Mouse (Mus musculus) heart, embryonic 14.5 days (tissue): ENCODE data around the gene Fam89b. TPM values are rescaled to one million over a fixed set of nuclear protein-coding genes. Genes with fewer than 3 reads are reported as not detected.

Source experiments
- ATAC-seq: fragments of 200-750 bp; cut with Nextera tagmentation; 2 replicates; pipeline ENCODE4 v1.8.0; 2017; ENCODE audit warnings: low read depth, moderate TSS enrichment; ENCODE audit not compliant: insufficient number of reproducible peaks, insufficient read depth, low FRiP score
- H3K27ac ChIP-seq, 2 experiments: fragments of 200-500 bp in 1 of 2; fragments of 300-500 bp in 1 of 2; sonication (generic) in 1 of 2; replicated peaks in 1 of 2; 2 replicates each; pipeline ENCODE4 v1.5.1; 2012 to 2014; ENCODE audit warnings: low read depth in 2 of 2, low read length in 2 of 2, control low read depth in 1 of 2, mild to moderate bottlenecking in 1 of 2, mixed read lengths in 1 of 2; ENCODE audit not compliant: control insufficient read depth in 1 of 2, insufficient read depth in 1 of 2
- H3K27me3 ChIP-seq: fragments of 300-500 bp; sonication (generic); 2 replicates; pipeline ENCODE4 v1.6.1; 2014; ENCODE audit warnings: mild to moderate bottlenecking, low read length, control low read depth; ENCODE audit not compliant: control insufficient read depth, insufficient read depth
- H3K36me3 ChIP-seq: fragments of 300-500 bp; sonication (generic); 2 replicates; pipeline ENCODE4 v1.6.1; 2014; ENCODE audit warnings: mild to moderate bottlenecking, control low read depth, low read length, mixed read lengths; ENCODE audit not compliant: control insufficient read depth, insufficient read depth
- H3K4me1 ChIP-seq, 2 experiments: fragments of 200-500 bp in 1 of 2; fragments of 300-500 bp in 1 of 2; sonication (generic) in 1 of 2; 2 replicates each; pipeline ENCODE4 v1.6.1; 2012 to 2014; ENCODE audit warnings: low read length in 2 of 2, control low read depth in 1 of 2, mixed read lengths in 1 of 2; ENCODE audit not compliant: control insufficient read depth in 2 of 2, insufficient read depth in 2 of 2
- H3K4me2 ChIP-seq: fragments of 300-500 bp; sonication (generic); 2 replicates; pipeline ENCODE4 v1.6.1; 2014; ENCODE audit warnings: mild to moderate bottlenecking, low read length
- H3K4me3 ChIP-seq, 2 experiments: fragments of 200-500 bp in 1 of 2; fragments of 300-500 bp in 1 of 2; sonication (generic) in 1 of 2; 2 replicates each; pipeline ENCODE4 v1.5.1; 2012 to 2014; ENCODE audit warnings: low read length in 2 of 2, mild to moderate bottlenecking in 2 of 2, control low read depth in 1 of 2, low read depth in 1 of 2, moderate library complexity in 1 of 2; ENCODE audit not compliant: control insufficient read depth in 1 of 2, insufficient read depth in 1 of 2
- H3K9ac ChIP-seq: fragments of 300-500 bp; sonication (generic); 2 replicates; pipeline ENCODE4 v1.6.1; 2014; ENCODE audit warnings: mild to moderate bottlenecking, low read length
- H3K9me3 ChIP-seq: fragments of 300-500 bp; sonication (generic); 2 replicates; pipeline ENCODE4 v1.6.1; 2016; ENCODE audit warnings: low read length, control low read depth; ENCODE audit not compliant: control insufficient read depth
- WGBS: fragments of 180-500 bp; shearing (Covaris S2); extraction: QIAGEN DNeasy Blood & Tissue Kit; methylation state at CpG from one replicate; pipeline ENCODE4 v1.1.7; 2014; 5-methylcytosine and 5-hydroxymethylcytosine counted together
- polyA plus RNA-seq: library from polyadenylated mRNA; unstranded; fragments of >200 nt; fragmentation: Nextera tagmentation; extraction: Ambion mirVana; gene quantifications from 2 replicates; pipeline ENCODE4 v1.2.1, GENCODE M21; 2014

Fam89b gene
- polyA plus RNA-seq, 1 experiment from 2014 or later, result 89.5 TPM

GRCm38 (mm10) chr19:5715793-5716688, 13.4 kb downstream of the Fam89b start:
- ATAC-seq, result no peak; the same call in 1 of the 2 replicates
- Histone ChIP-seq H3K4me3 (no peak overlapping the region), H3K9me3 (no peaks in the 10 kb centered on the region), H3K4me1 (peaks cover 5 to 35% of the 10 kb centered on the region in 2 experiments), H3K27me3 (no peaks in the 10 kb centered on the region), H3K27ac (no peak overlapping the region), H3K4me2 (no peak overlapping the region), H3K9ac (no peak overlapping the region), H3K36me3 (peaks cover 95% of the 10 kb centered on the region)
- 47% methylated on average over 43 of the region's 43 CpGs for WGBS

GRCm38 (mm10) chr19:5713730-5714129, 15.7 kb downstream of the Fam89b start:
- 14% methylated on average over 2 of the region's 2 CpGs for WGBS
- Histone ChIP-seq H3K27me3 (no peaks in the 10 kb centered on the region), H3K27ac (peak overlapping the region in 1 of 2 experiments; percentile 49; a peak in 1 of 4 replicates), H3K36me3 (peaks cover 95% of the 10 kb centered on the region), H3K4me2 (peak overlapping the region; percentile 6), H3K4me3 (no peak overlapping the region), H3K9ac (peak overlapping the region; percentile 18; the same call in 1 of the 2 replicates), H3K9me3 (no peaks in the 10 kb centered on the region), H3K4me1 (peaks cover 5 to 35% of the 10 kb centered on the region in 2 experiments)
- ATAC-seq, result no peak

- Histone ChIP-seq H3K36me3 (peaks cover 95% of the 10 kb centered on the region), H3K4me1 (peaks cover 5 to 35% of the 10 kb centered on the region in 2 experiments), H3K9me3 (no peaks in the 10 kb centered on the region), H3K4me3 (no peak overlapping the region), H3K27me3 (no peaks in the 10 kb centered on the region), H3K9ac (peak overlapping the region; percentile 31; the same call in 1 of the 2 replicates), H3K4me2 (peak overlapping the region; percentile 6), H3K27ac (peak overlapping the region in 1 of 2 experiments; percentile 49; a peak in 2 of 4 replicates)
- WGBS, result 62% methylated on average over 5 of the region's 5 CpGs
- no peak for ATAC-seq
Observed at GRCm38 (mm10) chr19:5713255-5713654, 16.2 kb downstream of the Fam89b start.

- no peak overlapping the region for H3K9ac ChIP-seq
- no peak for ATAC-seq
- H3K36me3 ChIP-seq, result peaks cover 95% of the 10 kb centered on the region
- no peaks in the 10 kb centered on the region for H3K27me3 ChIP-seq
- H3K4me2 ChIP-seq, result no peak overlapping the region
- WGBS, result 89% methylated on average over 14 of the region's 14 CpGs
- no peak overlapping the region for H3K27ac ChIP-seq
- H3K4me1 ChIP-seq, result peaks cover 5 to 30% of the 10 kb centered on the region in 2 experiments
- no peaks in the 10 kb centered on the region for H3K9me3 ChIP-seq
- no peak overlapping the region for H3K4me3 ChIP-seq
Observed at GRCm38 (mm10) chr19:5711907-5712460, 17.5 kb downstream of the Fam89b start.

DNA sequence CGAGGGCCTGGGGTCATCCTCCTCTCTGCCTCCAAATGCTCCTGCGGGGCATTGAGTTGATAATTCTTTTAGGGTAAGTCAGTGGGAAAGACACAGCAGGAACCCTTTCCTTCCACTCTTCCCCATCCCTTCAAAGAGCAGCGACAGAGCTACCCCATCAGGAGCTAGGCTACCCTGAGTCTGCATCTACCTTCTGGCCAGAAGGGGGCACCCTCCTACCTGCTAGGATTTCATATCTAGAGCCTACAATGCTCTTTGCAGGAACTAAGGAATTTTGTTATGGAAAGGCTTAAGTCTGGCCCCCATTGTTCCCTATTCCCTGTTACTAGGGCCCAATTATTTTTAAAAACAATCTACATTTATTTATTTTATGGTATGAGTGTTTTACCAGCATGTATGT, 18.2 kb downstream of the Fam89b start:
- Histone ChIP-seq H3K4me1 (peaks cover 5 to 22% of the 10 kb centered on the region in 2 experiments), H3K9me3 (no peaks in the 10 kb centered on the region), H3K4me3 (no peak overlapping the region), H3K27me3 (no peaks in the 10 kb centered on the region), H3K36me3 (peaks cover 95% of the 10 kb centered on the region), H3K4me2 (no peak overlapping the region), H3K9ac (no peak overlapping the region), H3K27ac (no peak overlapping the region)
- ATAC-seq, result no peak
- WGBS, result 26% methylated on average over 3 of the region's 3 CpGs

DNA sequence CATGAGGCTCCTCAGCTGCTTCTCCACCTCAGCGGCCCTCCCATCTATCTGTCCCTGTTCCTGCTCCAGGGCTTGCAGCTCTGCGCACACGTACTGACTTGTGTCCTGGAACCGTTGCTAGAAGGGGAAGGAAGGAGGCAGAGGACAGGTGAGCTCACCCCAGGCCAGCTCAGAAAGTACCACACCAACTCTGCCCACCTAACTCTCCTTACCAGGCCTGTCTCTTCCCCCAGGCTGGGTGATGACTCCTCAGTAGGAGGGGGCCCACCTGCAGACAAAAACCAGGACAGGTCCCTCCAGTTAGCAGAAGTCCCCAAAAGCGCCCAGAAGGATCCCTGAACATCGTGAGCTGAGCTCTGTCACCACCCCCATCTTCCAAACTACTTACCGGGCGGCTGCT, 18.9 kb downstream of the Fam89b start:
- Histone ChIP-seq H3K9me3 (no peaks in the 10 kb centered on the region), H3K36me3 (peaks cover 92% of the 10 kb centered on the region), H3K9ac (no peak overlapping the region), H3K4me3 (no peak overlapping the region), H3K27me3 (no peaks in the 10 kb centered on the region), H3K27ac (no peak overlapping the region), H3K4me1 (peaks cover 5 to 20% of the 10 kb centered on the region in 2 experiments), H3K4me2 (no peak overlapping the region)
- no peak for ATAC-seq
- WGBS, result 90% methylated on average over 8 of the region's 8 CpGs

- Histone ChIP-seq H3K4me2 (no peak overlapping the region), H3K9me3 (no peaks in the 10 kb centered on the region), H3K9ac (no peak overlapping the region), H3K36me3 (peaks cover 87% of the 10 kb centered on the region), H3K27me3 (no peaks in the 10 kb centered on the region), H3K27ac (no peak overlapping the region), H3K4me3 (no peak overlapping the region), H3K4me1 (peaks cover 7 to 20% of the 10 kb centered on the region in 2 experiments)
- ATAC-seq, result no peak
- WGBS, result 96% methylated on average over 6 of the region's 6 CpGs
Observed at GRCm38 (mm10) chr19:5710068-5710467, 19.4 kb downstream of the Fam89b start.
